Comparison of ENCODE assay signal across 20 mouse cellular contexts in the genomic region with DNA sequence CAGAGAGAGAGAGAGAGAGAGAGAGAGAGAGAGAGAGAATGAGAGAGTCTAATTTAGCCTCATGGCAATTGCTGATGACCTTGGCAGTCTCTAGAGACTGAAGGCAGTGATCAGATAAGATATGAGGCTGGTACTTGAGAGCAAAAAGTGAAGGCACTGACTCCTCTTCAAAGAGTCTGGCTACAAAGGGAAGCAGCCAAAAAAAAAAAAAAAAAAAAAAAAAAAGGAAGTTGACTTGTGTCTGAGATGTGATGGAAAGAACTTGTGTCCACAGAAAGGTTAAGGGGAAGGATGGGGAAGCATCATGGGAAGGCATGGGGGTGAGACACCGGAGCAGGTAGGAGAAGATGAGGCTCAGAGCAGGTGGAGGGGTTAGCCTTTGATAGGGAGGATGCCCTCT.
A peak's percentile ranks its signal among the peaks of the same experiment; 100 is the strongest.
DNase-seq lines count a peak whose midpoint lies in the region; ATAC-seq lines count a peak whose summit lies in the region.
"Had no signal": no experiment of that assay in that cellular context is flagged by ENCODE, and none has a peak within 500 bp of the region (broad histone marks: within the 10 kb centered on the region; RNA-seq: fewer than 3 reads in every experiment).

No protein-coding gene starts in this region.

- no peak for ATAC-seq in heart, embryonic 11.5 days (replicated peaks; ENCODE audit: insufficient number of reproducible peaks, low FRiP score, low TSS enrichment)
- ATAC-seq in midbrain, embryonic 15.5 days (replicated peaks): no peak
- ATAC-seq: CD4-positive, CD25-positive, alpha-beta regulatory T cell, adult 4 months; forebrain, embryonic 13.5 days; forebrain, embryonic 15.5 days; forebrain, postnatal 0 days had no signal

- no peak overlapping the region for H3K9ac ChIP-seq in heart, embryonic 11.5 days (ENCODE audit: low read depth, low read length)
- no peak overlapping the region for H3K9ac ChIP-seq in midbrain, embryonic 15.5 days
- H3K9ac ChIP-seq: embryonic facial prominence, embryonic 12.5 days; forebrain, embryonic 13.5 days; forebrain, embryonic 15.5 days; forebrain, postnatal 0 days had no signal

- no peak overlapping the region for H3K4me3 ChIP-seq in heart, embryonic 11.5 days (ENCODE audit: low read depth, low read length)
- H3K4me3 ChIP-seq in midbrain, embryonic 15.5 days: no peak overlapping the region
- H3K4me3 ChIP-seq: embryonic facial prominence, embryonic 10.5 days; embryonic facial prominence, embryonic 12.5 days; forebrain, embryonic 13.5 days; forebrain, embryonic 15.5 days had no signal

- H3K27me3 ChIP-seq in heart, embryonic 11.5 days (ENCODE audit: control insufficient read depth, insufficient read depth, low read length): no peaks in the 10 kb centered on the region
- H3K27me3 ChIP-seq in midbrain, embryonic 15.5 days (replicated peaks): no peaks in the 10 kb centered on the region
- H3K27me3 ChIP-seq: embryonic facial prominence, embryonic 12.5 days; forebrain, embryonic 13.5 days; forebrain, embryonic 15.5 days had no signal

- 74% methylated on average over 1 of the region's 1 CpGs for WGBS in heart, embryonic 11.5 days (ENCODE audit: insufficient replicate concordance)
- WGBS in midbrain, embryonic 15.5 days: 85% methylated on average over 1 of the region's 1 CpGs

- no peak overlapping the region for H3K4me2 ChIP-seq in heart, embryonic 11.5 days
- no peak overlapping the region for H3K4me2 ChIP-seq in midbrain, embryonic 15.5 days
- H3K4me2 ChIP-seq: embryonic facial prominence, embryonic 12.5 days; forebrain, embryonic 13.5 days; forebrain, embryonic 15.5 days had no signal

- DNase-seq in heart, adult 11 months: peak; percentile 14
- peak; percentile 59 for DNase-seq in MEL-GATA-1-ER (ENCODE audit: extremely low read depth, low read depth)
- no peak for DNase-seq in spleen, adult 12 weeks (ENCODE audit: low spot score)
- DNase-seq: adrenal gland, adult 2 months; adrenal gland, postnatal 10 days; adrenal gland, postnatal 25 days; B cell, adult 2 months; cerebellum, adult 11 months; cerebellum, adult 2 months; cerebellum, adult 9-10 months; cerebellum, postnatal 10 days; cerebellum, postnatal 25 days; forebrain, postnatal 0 days had no signal

- H3K27ac ChIP-seq in heart, embryonic 11.5 days (ENCODE audit: low read depth, low read length): no peak overlapping the region
- H3K27ac ChIP-seq in midbrain, embryonic 15.5 days: no peak overlapping the region
- H3K27ac ChIP-seq: embryonic facial prominence, embryonic 10.5 days; embryonic facial prominence, embryonic 12.5 days; forebrain, embryonic 13.5 days; forebrain, embryonic 15.5 days had no signal

- no peaks in the 10 kb centered on the region for H3K36me3 ChIP-seq in heart, embryonic 11.5 days (ENCODE audit: control insufficient read depth, insufficient read depth, low read length)
- no peaks in the 10 kb centered on the region for H3K36me3 ChIP-seq in midbrain, embryonic 15.5 days (replicated peaks)
- H3K36me3 ChIP-seq: embryonic facial prominence, embryonic 10.5 days; embryonic facial prominence, embryonic 12.5 days; forebrain, embryonic 15.5 days had no signal

- H3K4me1 ChIP-seq in heart, embryonic 11.5 days (ENCODE audit: control insufficient read depth, insufficient read depth, low read length): no peaks in the 10 kb centered on the region
- H3K4me1 ChIP-seq in midbrain, embryonic 15.5 days: no peaks in the 10 kb centered on the region
- H3K4me1 ChIP-seq: embryonic facial prominence, embryonic 10.5 days; embryonic facial prominence, embryonic 12.5 days; forebrain, embryonic 13.5 days; forebrain, embryonic 15.5 days had no signal

- H3K9me3 ChIP-seq in heart, embryonic 11.5 days (replicated peaks; ENCODE audit: control insufficient read depth, low read length): no peaks in the 10 kb centered on the region
- no peaks in the 10 kb centered on the region for H3K9me3 ChIP-seq in midbrain, embryonic 15.5 days
- H3K9me3 ChIP-seq: embryonic facial prominence, embryonic 10.5 days; embryonic facial prominence, embryonic 12.5 days; forebrain, embryonic 13.5 days; forebrain, embryonic 15.5 days had no signal
